Mouse (Mus musculus) stomach, adult 2 months (tissue): ENCODE results near the gene Olfr56. TPM values are rescaled to one million over a fixed set of nuclear protein-coding genes. Genes with fewer than 3 reads are reported as not detected.

ENCODE experiments used
- polyA plus RNA-seq: library from polyadenylated mRNA; depleted of rRNA; stranded (reverse); fragments of >200 nt; gene quantifications from 2 replicates; pipeline ENCODE4 v1.2.3, GENCODE M21; 2012; rRNA removed

Olfr56 gene
- polyA plus RNA-seq: 0.08 TPM in 1 of 2 replicates, not detected in the other

DNA sequence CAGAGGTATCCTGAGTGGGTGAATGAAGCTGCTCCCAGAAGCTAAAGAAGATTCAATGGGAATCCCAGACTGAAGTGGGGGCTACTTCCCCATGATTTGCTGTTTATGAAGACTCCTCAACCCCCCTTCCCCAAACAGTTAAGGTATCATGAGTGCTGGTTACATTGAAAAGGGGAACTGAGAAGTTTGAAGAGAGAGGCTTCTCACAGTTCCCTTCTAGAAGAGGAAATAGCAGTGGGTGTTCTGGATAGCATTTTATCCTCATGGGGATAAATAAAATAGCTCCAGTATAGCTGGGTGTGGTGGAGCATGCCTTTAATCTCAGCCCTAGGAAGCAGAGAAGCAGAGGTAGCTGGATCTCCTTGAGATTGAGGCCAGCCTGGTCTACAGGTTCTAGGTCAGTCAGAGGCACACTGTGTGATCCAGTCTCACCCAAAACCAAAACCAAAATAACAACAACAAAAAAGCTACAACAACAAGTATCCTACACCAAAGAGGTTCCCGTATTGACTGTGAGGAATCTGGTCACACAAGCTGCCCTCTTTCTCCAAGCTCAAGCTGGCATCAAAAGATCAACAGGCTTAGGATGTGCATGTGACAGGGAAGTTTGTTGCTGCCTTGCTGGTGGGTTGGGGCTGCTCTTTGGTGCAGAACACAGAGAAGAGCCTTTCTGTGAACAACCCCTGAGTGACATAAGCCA lies at the start of gene Olfr56:
TSS of gene Olfr56 (plus strand) at position 650 of the 700 bp plus-strand sequence.

GRCm38 (mm10) chr11:48946090-48946489 lies 32.6 kb upstream of the Olfr56 start, which contains the start of gene Psme2b:
Gene Psme2b, minus strand, starts transcription at chr11:48946190.

DNA sequence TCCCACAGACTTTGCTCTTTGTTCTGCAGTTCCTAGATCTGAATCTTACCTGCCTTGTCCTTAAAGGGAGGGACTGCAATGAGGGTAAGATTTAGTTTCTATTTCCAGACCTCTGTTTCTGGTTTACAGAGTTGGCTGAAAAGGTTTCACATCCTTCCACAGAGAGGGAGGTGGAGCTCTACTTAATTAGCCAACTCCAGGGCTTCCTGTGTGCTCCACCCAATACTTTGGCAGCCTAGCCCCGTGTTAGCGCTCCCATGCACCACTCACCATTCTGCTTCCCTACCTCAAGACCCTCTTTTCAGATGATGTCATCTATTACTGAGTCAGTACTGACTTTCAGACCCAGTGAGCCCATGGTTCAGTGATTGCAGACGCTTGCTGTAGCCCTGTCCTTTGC lies 562 bp downstream of the Olfr56 start, which contains the start of gene 9930111J21Rik1:
TSS of gene 9930111J21Rik1 (minus strand) at position 148 of the 400 bp plus-strand sequence.

DNA sequence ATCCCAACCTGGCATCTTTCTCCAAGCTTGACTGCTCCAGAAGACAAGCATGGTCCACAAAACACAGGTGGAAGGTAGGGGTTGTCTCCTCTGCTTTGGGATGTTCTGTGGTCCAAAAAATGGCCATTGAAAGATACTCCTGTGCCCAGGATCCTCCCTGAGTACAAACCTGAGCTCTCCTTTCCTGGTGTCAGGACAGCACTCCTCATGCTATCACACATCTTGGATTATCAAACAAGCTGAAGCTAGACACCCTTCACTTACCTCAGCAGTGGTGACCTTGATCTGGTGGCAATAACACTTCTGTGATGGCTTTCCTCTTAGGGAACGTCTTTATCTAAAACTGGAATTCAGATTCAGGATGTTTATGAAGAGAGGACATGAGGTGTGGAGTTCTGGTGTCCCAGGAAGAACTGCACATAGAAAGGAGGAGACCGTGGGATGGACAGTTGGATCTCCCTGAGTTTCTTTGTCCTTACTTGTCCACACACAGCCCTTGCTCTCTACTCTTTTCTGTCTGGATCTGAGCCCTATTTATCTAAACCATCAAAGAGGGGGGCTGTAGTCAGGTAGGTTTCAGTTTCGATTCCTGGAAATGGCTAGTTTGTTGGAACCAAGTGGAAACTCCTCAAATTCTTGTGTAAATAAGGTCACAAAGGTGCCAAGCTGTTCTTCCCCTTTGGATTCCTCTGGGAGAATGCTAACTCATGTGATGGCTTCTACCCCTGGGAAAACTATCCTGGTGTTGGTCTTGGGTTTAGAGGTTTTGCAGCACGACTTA lies 13.2 kb downstream of the Olfr56 start, which contains the start of gene Gm12185:
TSS of gene Gm12185 (minus strand) at position 487 of the 781 bp plus-strand sequence.

GRCm38 (mm10) chr11:48994018-48994417 lies 15.3 kb downstream of the Olfr56 start, which contains the start of gene Tgtp1:
Gene Tgtp1, minus strand, starts transcription at chr11:48994172.

DNA sequence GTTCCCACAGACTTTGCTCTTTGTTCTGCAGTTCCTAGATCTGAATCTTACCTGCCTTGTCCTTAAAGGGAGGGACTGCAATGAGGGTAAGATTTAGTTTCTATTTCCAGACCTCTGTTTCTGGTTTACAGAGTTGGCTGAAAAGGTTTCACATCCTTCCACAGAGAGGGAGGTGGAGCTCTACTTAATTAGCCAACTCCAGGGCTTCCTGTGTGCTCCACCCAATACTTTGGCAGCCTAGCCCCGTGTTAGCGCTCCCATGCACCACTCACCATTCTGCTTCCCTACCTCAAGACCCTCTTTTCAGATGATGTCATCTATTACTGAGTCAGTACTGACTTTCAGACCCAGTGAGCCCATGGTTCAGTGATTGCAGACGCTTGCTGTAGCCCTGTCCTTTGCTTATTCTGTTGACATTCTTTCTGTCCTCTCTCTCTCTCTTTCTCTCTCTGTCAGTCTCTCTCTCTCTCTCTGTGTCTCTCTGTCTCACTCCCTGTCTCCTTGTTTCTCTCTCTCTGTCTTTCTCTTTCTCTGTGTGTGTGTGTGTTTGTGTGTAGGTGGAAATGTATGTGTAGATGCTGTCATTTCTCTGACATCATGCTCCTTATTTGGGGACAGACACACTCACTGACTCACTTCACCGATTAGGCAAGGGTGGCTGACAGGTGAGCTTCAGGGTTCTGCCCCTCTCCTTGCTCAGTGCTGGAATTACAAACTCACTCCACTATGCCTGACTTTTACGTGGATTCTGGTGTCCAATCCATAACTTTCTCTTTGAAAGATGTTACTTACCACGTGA lies 72.6 kb downstream of the Olfr56 start, which contains the start of gene 9930111J21Rik2:
TSS of gene 9930111J21Rik2 (minus strand) at position 150 of the 799 bp plus-strand sequence.

GRCm38 (mm10) chr11:49063713-49064469 lies 85.2 kb downstream of the Olfr56 start, which contains the start of gene Tgtp2:
Gene Tgtp2, minus strand, starts transcription at chr11:49064206.

DNA sequence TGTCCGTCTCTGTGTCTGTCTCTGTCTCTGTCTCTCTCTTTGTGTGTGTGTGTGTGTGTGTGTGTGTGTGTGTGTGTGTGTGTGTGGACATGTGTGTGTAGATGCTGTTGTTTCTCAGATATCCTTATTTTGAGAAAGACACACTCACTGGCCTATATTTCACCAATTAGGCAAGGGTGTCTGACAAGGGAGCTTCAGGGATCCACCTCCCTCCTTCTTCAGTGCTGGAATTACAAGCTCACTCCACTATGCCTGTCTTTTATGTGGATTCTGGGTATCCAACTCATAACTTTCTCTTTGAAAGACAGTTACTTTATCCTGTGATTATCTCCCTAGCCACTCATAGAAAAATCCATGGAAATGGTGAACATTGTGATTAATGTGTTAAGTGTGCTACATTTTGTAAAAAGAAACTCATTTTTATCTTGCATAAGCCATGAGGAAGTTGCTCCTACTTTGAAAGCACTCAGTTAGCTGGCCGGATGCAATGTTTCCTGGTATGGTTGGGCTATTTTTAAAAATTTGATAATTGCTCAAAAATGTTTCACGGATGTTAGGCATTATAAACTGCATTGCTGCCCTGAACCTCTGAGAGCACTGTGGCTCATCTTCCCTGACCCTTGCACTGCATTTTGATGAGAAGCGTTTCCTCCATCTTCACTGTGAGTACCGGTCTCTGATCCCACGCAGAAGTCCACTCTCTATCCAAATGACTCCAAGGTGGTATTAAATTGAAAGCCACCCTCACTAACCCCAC lies 97.5 kb downstream of the Olfr56 start, which contains the start of gene Ifi47:
TSS of gene Ifi47 (plus strand) at position 587 of the 757 bp plus-strand sequence.

GRCm38 (mm10) chr11:49114774-49115173 lies 136.1 kb downstream of the Olfr56 start, which contains the start of gene Olfr1396:
Gene Olfr1396, minus strand, starts transcription at chr11:49114874.

DNA sequence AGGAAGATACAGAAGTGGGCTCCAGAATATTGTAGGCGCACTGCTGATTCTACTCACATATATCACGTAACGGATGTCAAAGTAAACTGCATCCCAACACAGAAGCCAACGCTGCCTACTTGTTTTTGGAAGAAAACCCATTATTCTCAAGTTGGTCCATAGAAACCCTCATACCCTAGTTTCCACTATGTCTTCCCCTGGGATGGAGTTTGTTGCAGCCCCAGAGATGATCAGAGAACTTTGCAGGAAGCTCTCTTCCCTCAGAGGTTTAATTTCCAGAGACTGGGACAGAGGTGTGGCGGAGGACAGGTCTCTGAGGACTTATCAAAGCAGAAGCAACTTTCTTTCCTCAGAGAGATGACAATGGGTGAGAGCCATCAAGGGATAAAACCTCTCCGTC lies 163.3 kb downstream of the Olfr56 start, which contains the start of gene Olfr1395:
TSS of gene Olfr1395 (plus strand) at position 301 of the 400 bp plus-strand sequence.

DNA sequence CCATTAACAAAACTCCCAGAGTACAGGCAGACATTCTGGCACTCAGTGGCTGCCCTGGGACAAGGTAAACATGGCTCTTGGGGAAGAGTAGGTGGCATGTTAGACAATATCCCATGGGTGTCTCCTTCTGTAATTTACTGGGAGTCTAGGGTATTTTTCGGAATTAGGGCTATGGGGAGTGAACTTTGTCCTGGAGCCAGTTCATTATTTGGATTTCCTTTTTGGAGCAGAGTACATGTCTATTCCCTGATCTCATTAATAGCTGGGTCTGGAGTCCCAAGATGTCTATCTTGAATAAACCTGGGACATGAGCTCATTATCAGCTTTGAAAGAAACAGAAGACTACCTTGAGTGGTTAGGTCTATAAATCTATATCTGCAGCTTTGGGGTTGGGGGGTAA lies 175.4 kb downstream of the Olfr56 start, which contains the start of gene Olfr1394:
TSS of gene Olfr1394 (plus strand) at position 301 of the 400 bp plus-strand sequence.

Other genes starting within 250 kb of the Olfr56 start
- 836 and 1,247 TPM in 2 replicates for gene Rack1, start 178.6 kb upstream of the Olfr56 start, polyA plus RNA-seq
- 14.3 and 15.4 TPM in 2 replicates for gene Trim41, start 161.5 kb upstream of the Olfr56 start, polyA plus RNA-seq
- 5.8 and 7.1 TPM in 2 replicates for gene Trim7, start 152.7 kb upstream of the Olfr56 start, polyA plus RNA-seq
- 0.47 and 2.5 TPM in 2 replicates for gene Gm12184, start 152.2 kb upstream of the Olfr56 start, polyA plus RNA-seq
- gene Irgm1, start 107.2 kb upstream of the Olfr56 start, polyA plus RNA-seq: 0.69 and 1.2 TPM in 2 replicates
- not detected in 2 replicates for gene Gm5431, start 76.7 kb upstream of the Olfr56 start, polyA plus RNA-seq
- 0.68 TPM in 2 replicates for gene Psme2b, start 32.7 kb upstream of the Olfr56 start, polyA plus RNA-seq
- 0.15 and 0.23 TPM in 2 replicates for gene 9930111J21Rik1, start 509 bp downstream of the Olfr56 start, polyA plus RNA-seq
- not detected in 2 replicates for gene Gm12185, start 13.3 kb downstream of the Olfr56 start, polyA plus RNA-seq
- gene Tgtp1, start 15.3 kb downstream of the Olfr56 start, polyA plus RNA-seq: 0.02 and 0.05 TPM in 2 replicates
- 0.02 and 0.11 TPM in 2 replicates for gene 9930111J21Rik2, start 72.4 kb downstream of the Olfr56 start, polyA plus RNA-seq
- 0.09 and 0.44 TPM in 2 replicates for gene Tgtp2, start 85.3 kb downstream of the Olfr56 start, polyA plus RNA-seq
- 0.30 and 0.34 TPM in 2 replicates for gene Ifi47, start 97.7 kb downstream of the Olfr56 start, polyA plus RNA-seq
- gene Olfr1396, start 136.0 kb downstream of the Olfr56 start, polyA plus RNA-seq: 0.04 and 1.4 TPM in 2 replicates
- not detected in 2 replicates for gene Olfr1395, start 163.4 kb downstream of the Olfr56 start, polyA plus RNA-seq
- not detected in 2 replicates for gene Olfr1394, start 175.5 kb downstream of the Olfr56 start, polyA plus RNA-seq
- 7.0 and 12.5 TPM in 2 replicates for gene Btnl9, start 208.3 kb downstream of the Olfr56 start, polyA plus RNA-seq
- gene Zfp62, start 224.4 kb downstream of the Olfr56 start, polyA plus RNA-seq: 0.22 and 0.39 TPM in 2 replicates